Mouse (Mus musculus) limb, embryonic 15.5 days (tissue): ENCODE measurements around the gene Prdx3. TPM values are rescaled to one million over a fixed set of nuclear protein-coding genes. Genes with fewer than 3 reads are reported as not detected.

ENCODE experiments used
- ATAC-seq: fragments of 200-750 bp; cut with Nextera tagmentation; 2 replicates; pipeline ENCODE4 v1.8.0; 2017; ENCODE audit warnings: low read depth, moderate TSS enrichment; ENCODE audit not compliant: insufficient number of reproducible peaks, low FRiP score, low TSS enrichment
- H3K27ac ChIP-seq: fragments of 300-500 bp; sonication (generic); 2 replicates; pipeline ENCODE4 v1.5.1; 2015; ENCODE audit warnings: moderate library complexity, mild to moderate bottlenecking, inconsistent platforms
- H3K27me3 ChIP-seq: fragments of 300-500 bp; sonication (generic); 2 replicates; pipeline ENCODE4 v1.6.1; 2015; ENCODE audit warnings: inconsistent platforms
- H3K36me3 ChIP-seq: fragments of 300-500 bp; sonication (generic); 2 replicates; pipeline ENCODE4 v1.6.1; 2015; ENCODE audit warnings: inconsistent platforms
- H3K4me1 ChIP-seq: fragments of 300-500 bp; sonication (generic); 2 replicates; pipeline ENCODE4 v1.6.1; 2015; ENCODE audit warnings: inconsistent platforms
- H3K4me2 ChIP-seq: fragments of 300-500 bp; sonication (generic); 2 replicates; pipeline ENCODE4 v1.6.1; 2015; ENCODE audit warnings: mild to moderate bottlenecking, inconsistent platforms
- H3K4me3 ChIP-seq: fragments of 300-500 bp; sonication (generic); 2 replicates; pipeline ENCODE4 v1.5.1; 2015; ENCODE audit warnings: mild to moderate bottlenecking, inconsistent platforms
- H3K9ac ChIP-seq: fragments of 300-500 bp; sonication (generic); 2 replicates; pipeline ENCODE4 v1.6.1; 2015; ENCODE audit warnings: inconsistent platforms
- H3K9me3 ChIP-seq: fragments of 300-500 bp; sonication (generic); 2 replicates; pipeline ENCODE4 v1.6.1; 2016; ENCODE audit warnings: inconsistent platforms
- WGBS: fragments of 180-500 bp; shearing (Covaris S2); methylation state at CpG from one replicate; pipeline ENCODE4 v1.1.7; 2015; 5-methylcytosine and 5-hydroxymethylcytosine counted together
- polyA plus RNA-seq: library from polyadenylated mRNA; unstranded; fragments of >200 nt; fragmentation: Nextera tagmentation; extraction: Ambion mirVana; gene quantifications from 2 replicates; pipeline ENCODE4 v1.2.1, GENCODE M21; 2015

Prdx3 gene
- polyA plus RNA-seq, 1 experiment from 2014 or later, result 89.6 TPM

DNA sequence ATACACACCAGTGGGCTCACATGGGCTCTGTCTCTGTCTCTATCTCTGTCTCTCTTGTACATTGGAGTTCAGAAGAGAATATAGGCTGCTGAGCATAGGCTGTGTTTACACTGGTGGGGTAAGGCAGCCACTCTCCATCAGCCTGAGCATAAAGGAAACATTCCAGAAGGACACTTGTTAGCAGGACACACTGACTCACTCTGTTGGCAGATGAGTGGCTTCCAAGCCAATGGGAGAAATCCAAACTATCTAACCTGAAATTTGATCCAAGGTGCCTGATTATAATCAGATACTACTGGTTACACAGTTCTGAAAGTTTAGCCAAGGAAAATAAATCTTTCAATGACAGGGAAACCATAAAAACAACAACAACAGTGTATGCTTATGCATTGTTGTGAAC is 28.6 kb downstream of the Prdx3 start:
- no peaks in the 10 kb centered on the region for H3K27me3 ChIP-seq
- H3K4me1 ChIP-seq, result no peaks in the 10 kb centered on the region
- no peak overlapping the region for H3K27ac ChIP-seq
- no peak for ATAC-seq
- no peak overlapping the region for H3K4me2 ChIP-seq
- H3K9me3 ChIP-seq, result no peaks in the 10 kb centered on the region
- H3K36me3 ChIP-seq, result peaks cover 33% of the 10 kb centered on the region
- no peak overlapping the region for H3K9ac ChIP-seq
- H3K4me3 ChIP-seq, result no peak overlapping the region

DNA sequence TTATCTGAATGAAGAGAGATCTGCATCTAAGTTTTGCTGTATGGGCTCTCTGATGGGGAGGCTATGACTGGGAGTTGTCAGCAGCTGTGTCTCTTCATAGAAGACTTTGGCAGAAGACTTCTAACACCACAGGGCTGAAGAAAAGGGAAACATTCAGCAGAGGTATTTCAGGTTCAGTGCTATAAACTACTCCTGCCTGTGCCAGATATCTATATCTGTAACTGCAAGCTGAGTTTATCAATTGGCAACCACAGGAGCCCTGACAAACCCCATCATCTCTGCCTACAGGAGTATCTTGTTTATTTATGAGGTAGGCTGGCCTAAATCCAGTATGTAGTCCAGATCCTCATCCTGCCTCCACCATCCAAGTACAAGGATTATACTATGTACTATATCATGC is 31.0 kb downstream of the Prdx3 start:
- Histone ChIP-seq H3K9ac (no peak overlapping the region), H3K36me3 (peaks cover 40% of the 10 kb centered on the region), H3K4me1 (no peaks in the 10 kb centered on the region), H3K27me3 (no peaks in the 10 kb centered on the region), H3K4me3 (no peak overlapping the region), H3K27ac (no peak overlapping the region), H3K4me2 (no peak overlapping the region), H3K9me3 (no peaks in the 10 kb centered on the region)
- no peak for ATAC-seq

DNA sequence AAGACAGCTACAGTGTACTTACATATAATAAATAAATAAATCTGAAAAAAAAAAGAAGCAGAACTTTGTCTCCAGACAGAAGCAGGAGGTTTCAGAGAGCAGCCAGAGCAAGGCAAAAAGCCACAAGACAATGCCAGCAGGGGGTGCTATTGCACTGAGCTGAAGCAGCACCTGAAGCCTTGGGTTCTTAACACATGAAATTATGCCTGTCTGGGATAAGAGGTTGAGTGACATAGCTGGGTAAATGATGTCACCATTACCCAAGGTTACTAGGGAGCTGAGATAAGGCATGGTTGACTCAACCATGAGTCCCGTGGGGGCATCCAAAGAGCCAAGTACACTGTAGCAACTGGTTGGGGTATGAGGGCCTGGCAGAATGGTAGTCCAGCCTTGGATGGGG is 36.6 kb downstream of the Prdx3 start:
- ATAC-seq, result no peak
- Histone ChIP-seq H3K4me2 (no peak overlapping the region), H3K9ac (no peak overlapping the region), H3K36me3 (peaks cover 67% of the 10 kb centered on the region), H3K27me3 (no peaks in the 10 kb centered on the region), H3K4me1 (no peaks in the 10 kb centered on the region), H3K4me3 (no peak overlapping the region), H3K27ac (no peak overlapping the region), H3K9me3 (no peaks in the 10 kb centered on the region)
- 84% methylated on average over 1 of the region's 1 CpGs for WGBS

DNA sequence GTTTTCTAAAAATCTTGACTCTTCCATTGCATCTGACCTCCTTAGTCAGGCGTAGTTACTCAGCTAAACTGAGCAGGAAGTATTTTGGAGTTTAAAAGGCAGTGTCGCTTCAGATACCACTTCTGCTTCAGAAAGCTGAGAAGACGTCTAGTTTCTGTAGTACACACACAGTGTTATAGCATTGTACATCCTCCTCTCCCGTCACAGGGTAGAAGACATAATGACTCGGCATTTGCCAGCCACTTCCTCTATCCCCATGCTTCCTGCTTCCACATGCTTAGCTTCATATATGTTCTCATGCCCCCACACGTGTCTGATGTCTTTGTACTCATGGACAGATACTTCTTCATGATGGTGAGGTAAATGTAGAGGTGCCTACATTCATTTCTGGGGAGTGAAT is 55.7 kb downstream of the Prdx3 start:
- ATAC-seq, result no peak
- H3K27ac ChIP-seq, result no peak overlapping the region
- WGBS, result 89% methylated on average over 6 of the region's 6 CpGs
- no peaks in the 10 kb centered on the region for H3K4me1 ChIP-seq
- H3K9ac ChIP-seq, result no peak overlapping the region
- H3K4me2 ChIP-seq, result no peak overlapping the region
- no peak overlapping the region for H3K4me3 ChIP-seq
- no peaks in the 10 kb centered on the region for H3K27me3 ChIP-seq
- peaks cover 61% of the 10 kb centered on the region for H3K36me3 ChIP-seq
- no peaks in the 10 kb centered on the region for H3K9me3 ChIP-seq

Other genes starting within 250 kb of the Prdx3 start
- gene Nanos1, start 118.6 kb downstream of the Prdx3 start, polyA plus RNA-seq, result 1.2 and 1.4 TPM in 2 replicates
- gene Eif3a, start 83.9 kb downstream of the Prdx3 start, polyA plus RNA-seq, result 141 TPM in 2 replicates
- 40.7 and 42.9 TPM in 2 replicates for gene Fam45a, start 63.0 kb downstream of the Prdx3 start, polyA plus RNA-seq
- 8.5 and 9.6 TPM in 2 replicates for gene Sfxn4, start 13.1 kb downstream of the Prdx3 start, polyA plus RNA-seq
- 1.6 and 2.5 TPM in 2 replicates for gene Grk5, start 15.2 kb upstream of the Prdx3 start, polyA plus RNA-seq